Mouse (Mus musculus): ENCODE measurements at regions not wholly inside any gene's neighbourhood (a gene's known extent, or its start where the extent isn't known, plus 50 kb on each side); places are given as distances from the start of the nearest gene placed in this dataset.

DNA sequence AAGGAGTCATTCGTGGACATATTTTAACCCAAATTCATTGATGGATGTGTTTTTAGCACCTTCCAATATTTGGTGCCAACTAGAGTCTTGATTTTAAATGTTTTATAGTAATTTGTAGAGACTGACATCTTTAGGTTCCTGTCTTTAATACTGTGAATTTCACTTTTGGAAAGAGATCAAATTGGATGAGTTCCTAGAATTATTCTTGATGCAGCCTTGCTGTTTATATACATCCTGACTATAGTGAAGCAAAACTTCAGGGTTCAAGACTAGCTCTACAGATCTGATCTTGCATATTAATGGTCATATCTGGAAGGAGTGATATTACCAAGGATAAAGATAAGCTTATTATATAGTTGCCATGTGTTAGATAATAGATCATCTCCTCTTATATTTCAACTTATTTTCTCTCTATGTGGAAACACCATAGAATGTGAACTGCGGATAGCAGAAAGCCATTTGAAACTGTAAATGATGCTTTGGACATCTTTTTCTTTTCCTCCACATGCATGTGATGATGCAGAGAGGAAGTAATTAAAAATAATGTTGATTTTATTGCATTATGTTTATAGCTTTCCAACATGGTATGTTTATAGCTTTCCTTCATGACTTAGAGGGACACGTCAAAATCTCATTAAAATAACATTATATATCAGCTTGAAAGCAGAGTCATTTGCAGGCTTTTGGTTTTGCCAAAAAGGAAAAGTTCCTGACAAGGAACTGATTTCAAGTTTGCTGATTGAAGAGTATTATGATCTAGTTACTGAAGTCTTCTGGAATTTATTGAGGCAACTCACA, 78.3 kb upstream of the Kcnj16 start:
- in situ Hi-C loops (cut with MboI, MseI): no loop called here

DNA sequence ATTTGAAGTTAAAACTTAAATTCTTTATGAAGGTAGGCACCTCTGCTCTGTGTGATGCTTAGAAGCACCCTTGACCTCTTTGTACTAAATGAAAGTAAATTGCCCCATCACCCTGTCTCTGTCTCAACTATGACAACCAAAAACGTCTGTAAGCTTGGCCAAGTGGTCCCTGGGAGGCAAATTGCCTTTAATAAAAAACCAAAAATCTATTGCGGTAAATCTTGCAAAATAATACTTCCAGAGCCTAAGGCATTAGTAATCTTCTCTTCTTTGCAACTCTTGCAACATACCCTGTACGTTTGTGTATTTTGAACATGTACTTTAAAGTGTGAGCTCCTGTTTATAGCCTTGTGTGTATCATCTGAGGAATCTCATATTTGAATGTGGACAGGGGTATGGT, 77.4 kb upstream of the Kcnj16 start:
- in situ Hi-C loops (cut with MboI, MseI): no loop called here

DNA sequence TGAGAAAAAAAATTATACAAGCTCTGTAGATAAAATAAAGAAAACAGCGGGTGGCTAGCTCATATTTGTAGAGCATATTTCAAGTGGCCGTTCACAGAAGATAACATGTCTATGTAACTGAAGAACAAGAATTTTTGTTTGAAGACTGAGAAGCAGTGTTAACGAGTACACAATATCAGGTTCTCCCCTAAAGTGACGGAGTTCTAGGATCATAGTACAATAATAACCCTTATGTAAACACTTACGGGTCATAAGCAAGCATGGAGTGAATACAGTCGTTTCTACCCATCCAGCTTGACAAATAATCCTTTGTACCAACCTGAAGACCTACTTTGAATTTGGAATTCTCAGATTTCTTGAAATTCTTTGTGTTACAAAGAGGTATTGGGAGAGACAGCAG, 64.9 kb upstream of the Kcnj16 start:
- in situ Hi-C loops (cut with MboI, MseI): loop anchor here (10.0 kb wide), 1 partner anchor 218 kb away; no protein-coding TSS in a partner anchor
